Mouse (Mus musculus): ENCODE measurements at regions not wholly inside any gene's neighbourhood (a gene's known extent, or its start where the extent isn't known, plus 50 kb on each side); places are given as distances from the start of the nearest gene placed in this dataset.

GRCm38 (mm10) chr1:61135597-61136545 is 158.1 kb downstream of the Icos start:
- DNase-seq (ENCODE audit: low spot score in 2 of 2): no peak

- no peak for DNase-seq (ENCODE audit: low spot score in 2 of 2)
These were observed 159.6 kb downstream of the Icos start for GRCm38 (mm10) chr1:61137210-61137885.

GRCm38 (mm10) chr1:61137954-61138353 is 160.2 kb downstream of the Icos start:
- DNase-seq (ENCODE audit: low spot score in 2 of 2): no peak

- DNase-seq (ENCODE audit: low spot score in 2 of 2): peak; percentile 71 to 77
These were observed 161.7 kb downstream of the Icos start for GRCm38 (mm10) chr1:61139291-61139983.

GRCm38 (mm10) chr1:61139984-61140648 is 162.4 kb downstream of the Icos start:
- no peak for DNase-seq (ENCODE audit: low spot score in 2 of 2)

- no peak for DNase-seq (ENCODE audit: low spot score in 2 of 2)
These were observed 163.3 kb downstream of the Icos start for GRCm38 (mm10) chr1:61140870-61141591.

- DNase-seq (ENCODE audit: low spot score in 2 of 2): no peak
These were observed 163.8 kb downstream of the Icos start for GRCm38 (mm10) chr1:61141592-61141930.

- DNase-seq (ENCODE audit: low spot score in 2 of 2): no peak
These were observed 164.2 kb downstream of the Icos start for GRCm38 (mm10) chr1:61141952-61142351.

- no peak for DNase-seq (ENCODE audit: low spot score in 2 of 2)
These were observed 165.5 kb downstream of the Icos start for GRCm38 (mm10) chr1:61143030-61143753.

GRCm38 (mm10) chr1:61143754-61144066 is 166.0 kb downstream of the Icos start:
- DNase-seq (ENCODE audit: low spot score in 2 of 2): no peak

GRCm38 (mm10) chr1:61145013-61145412 is 167.3 kb downstream of the Icos start:
- DNase-seq (ENCODE audit: low spot score in 2 of 2): no peak

GRCm38 (mm10) chr1:61145572-61145971 is 167.8 kb downstream of the Icos start:
- DNase-seq (ENCODE audit: low spot score in 2 of 2): no peak

GRCm38 (mm10) chr1:61146222-61146723 is 168.5 kb downstream of the Icos start:
- DNase-seq (ENCODE audit: low spot score in 2 of 2): no peak

- no peak for DNase-seq (ENCODE audit: low spot score in 2 of 2)
These were observed 174.0 kb downstream of the Icos start for GRCm38 (mm10) chr1:61151742-61152141.

GRCm38 (mm10) chr1:61152157-61152556 is 174.4 kb downstream of the Icos start:
- no peak for DNase-seq (ENCODE audit: low spot score in 2 of 2)

GRCm38 (mm10) chr1:61154216-61154615 is 176.5 kb downstream of the Icos start:
- DNase-seq (ENCODE audit: low spot score in 2 of 2): no peak

- DNase-seq (ENCODE audit: low spot score in 2 of 2): no peak
These were observed 179.5 kb downstream of the Icos start for GRCm38 (mm10) chr1:61157271-61157670.

- no peak for DNase-seq (ENCODE audit: low spot score in 2 of 2)
These were observed 182.8 kb downstream of the Icos start for GRCm38 (mm10) chr1:61160505-61160904.

- DNase-seq (ENCODE audit: low spot score in 2 of 2): no peak
These were observed 186.5 kb downstream of the Icos start for GRCm38 (mm10) chr1:61164271-61164670.

GRCm38 (mm10) chr1:61171941-61172340 is 194.2 kb downstream of the Icos start:
- DNase-seq (ENCODE audit: low spot score in 2 of 2): no peak
